Mouse (Mus musculus) lung, embryonic 14.5 days (tissue): Measurements from ENCODE around the gene Cdkn2b. TPM values are rescaled to one million over a fixed set of nuclear protein-coding genes. Genes with fewer than 3 reads are reported as not detected.

ENCODE experiments used
- ATAC-seq: fragments of 200-750 bp; cut with Nextera tagmentation; 2 replicates; pipeline ENCODE4 v1.8.0; 2017; ENCODE audit warnings: mild to moderate bottlenecking, moderate TSS enrichment, moderate library complexity; ENCODE audit not compliant: insufficient read depth
- DNase-seq: peaks from one replicate; pipeline ENCODE4 v3.0.0-alpha.2; 2015
- H3K27ac ChIP-seq: fragments of 300-500 bp; sonication (generic); 2 replicates; pipeline ENCODE4 v1.5.1; 2014; ENCODE audit warnings: low read depth, mild to moderate bottlenecking, moderate library complexity
- H3K27me3 ChIP-seq: fragments of 300-500 bp; sonication (generic); 2 replicates; pipeline ENCODE4 v1.6.1; 2014; ENCODE audit warnings: low read length, control low read depth; ENCODE audit not compliant: insufficient read depth
- H3K36me3 ChIP-seq: fragments of 300-500 bp; sonication (generic); 2 replicates; pipeline ENCODE4 v1.6.1; 2014; ENCODE audit warnings: control low read depth; ENCODE audit not compliant: insufficient read depth
- H3K4me1 ChIP-seq: fragments of 300-500 bp; sonication (generic); 2 replicates; pipeline ENCODE4 v1.6.1; 2014; ENCODE audit warnings: antibody characterized with exemption, control low read depth; ENCODE audit not compliant: insufficient read depth
- H3K4me2 ChIP-seq: fragments of 300-500 bp; sonication (generic); 2 replicates; pipeline ENCODE4 v1.6.1; 2014; ENCODE audit warnings: mild to moderate bottlenecking
- H3K4me3 ChIP-seq: fragments of 300-500 bp; sonication (generic); 2 replicates; pipeline ENCODE4 v1.5.1; 2014; ENCODE audit warnings: low read depth, low read length
- H3K9ac ChIP-seq: fragments of 300-500 bp; sonication (generic); 2 replicates; pipeline ENCODE4 v1.6.1; 2014
- H3K9me3 ChIP-seq: fragments of 300-500 bp; sonication (generic); 2 replicates; pipeline ENCODE4 v1.6.1; 2016; ENCODE audit warnings: low read depth, low read length, control low read depth
- CTCF ChIP-seq: IDR thresholded peaks from 2 replicates; pipeline ENCODE4 v1.5.1; 2016; ENCODE audit warnings: antibody characterized with exemption, low read depth
- WGBS: fragments of 180-500 bp; shearing (Covaris S2); extraction: QIAGEN DNeasy Blood & Tissue Kit; methylation state at CpG from one replicate; pipeline ENCODE4 v1.1.7; 2014; 5-methylcytosine and 5-hydroxymethylcytosine counted together
- polyA plus RNA-seq: library from polyadenylated mRNA; unstranded; fragments of >200 nt; fragmentation: Nextera tagmentation; extraction: Ambion mirVana; gene quantifications from 2 replicates; pipeline ENCODE4 v1.2.1, GENCODE M21; 2014

Gene Cdkn2b
- polyA plus RNA-seq, 1 experiment from 2014 or later, result 1.5 TPM

DNA sequence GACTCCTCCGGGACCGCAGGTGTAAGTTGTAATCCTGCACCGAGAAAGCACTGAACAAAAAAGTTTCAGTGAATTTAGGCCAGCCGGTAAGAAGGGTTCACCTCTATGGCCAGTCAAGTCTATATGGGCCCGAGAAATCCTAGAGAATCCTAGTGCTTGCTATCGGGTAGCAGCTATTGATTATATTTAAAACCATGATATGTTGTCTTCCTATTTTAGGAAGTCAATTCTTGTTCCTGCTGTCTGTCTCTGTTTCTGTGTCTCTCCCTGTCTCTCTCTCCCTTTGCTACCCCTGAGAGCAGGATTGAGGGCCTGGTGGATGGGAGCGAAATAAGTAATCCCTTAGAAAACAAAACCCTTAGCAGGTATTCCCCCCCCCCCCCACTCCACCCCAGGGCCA lies 17.3 kb downstream of the Cdkn2b start:
- no peak for TF ChIP-seq CTCF
- Histone ChIP-seq H3K27ac (no peak overlapping the region), H3K4me3 (no peak overlapping the region), H3K9ac (no peak overlapping the region), H3K9me3 (no peaks in the 10 kb centered on the region), H3K4me2 (no peak overlapping the region), H3K4me1 (no peaks in the 10 kb centered on the region), H3K27me3 (peaks cover 96% of the 10 kb centered on the region), H3K36me3 (no peaks in the 10 kb centered on the region)
- DNase-seq, result no peak
- no peak for ATAC-seq
- WGBS, result 7% methylated on average over 7 of the region's 7 CpGs

DNA sequence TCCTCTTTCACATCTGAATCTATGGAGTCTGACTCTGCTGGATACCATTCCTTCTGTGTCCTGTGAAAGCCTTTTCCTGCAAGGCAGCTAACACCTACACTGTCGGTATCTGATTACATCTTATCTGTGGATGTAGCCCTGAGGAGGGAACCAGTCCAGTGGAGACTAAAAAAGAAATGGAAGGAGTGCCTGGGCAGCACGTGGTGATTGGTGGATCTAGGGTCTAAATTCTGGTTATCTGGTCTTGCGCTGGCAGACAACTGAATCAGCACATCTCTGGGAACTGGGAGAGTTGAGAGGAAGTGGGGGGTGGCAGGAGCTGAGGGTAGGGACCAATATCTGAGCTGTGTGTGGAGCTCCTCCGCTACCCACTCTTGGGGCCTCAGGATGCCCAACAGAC lies 21.8 kb downstream of the Cdkn2b start:
- no peak for DNase-seq
- TF ChIP-seq CTCF, result no peak
- Histone ChIP-seq H3K36me3 (no peaks in the 10 kb centered on the region), H3K27me3 (peaks cover 80% of the 10 kb centered on the region), H3K4me1 (no peaks in the 10 kb centered on the region), H3K9me3 (no peaks in the 10 kb centered on the region), H3K4me2 (no peak overlapping the region), H3K9ac (no peak overlapping the region), H3K4me3 (no peak overlapping the region), H3K27ac (no peak overlapping the region)
- ATAC-seq, result no peak
- 1% methylated on average over 4 of the region's 4 CpGs for WGBS

DNA sequence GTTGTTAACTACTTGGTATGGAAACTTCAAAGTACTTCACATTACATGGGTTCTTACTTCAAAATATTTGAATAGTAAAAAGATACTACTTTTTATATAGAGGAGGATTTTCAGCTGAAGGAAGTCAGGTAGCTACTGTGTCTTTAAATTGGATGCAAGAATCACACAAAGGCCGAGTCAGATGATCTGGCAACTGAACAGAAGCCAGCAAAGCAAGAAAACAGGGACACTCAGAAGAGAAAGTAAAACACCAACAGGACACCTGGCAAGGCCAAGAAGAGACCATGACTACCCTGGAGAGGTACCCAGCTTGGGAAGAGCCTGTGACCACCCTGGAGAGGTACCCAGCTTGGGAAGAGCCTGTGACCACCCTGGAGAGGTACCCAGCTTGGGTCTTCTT lies 24.3 kb downstream of the Cdkn2b start:
- no peak overlapping the region for H3K9ac ChIP-seq
- DNase-seq (no peak), ATAC-seq (no peak)
- no peak overlapping the region for H3K4me2 ChIP-seq
- H3K4me3 ChIP-seq, result no peak overlapping the region
- H3K27me3 ChIP-seq, result peaks cover 78% of the 10 kb centered on the region
- H3K9me3 ChIP-seq, result no peaks in the 10 kb centered on the region
- 3% methylated on average over 1 of the region's 1 CpGs for WGBS
- TF ChIP-seq CTCF, result no peak
- H3K36me3 ChIP-seq, result no peaks in the 10 kb centered on the region
- no peaks in the 10 kb centered on the region for H3K4me1 ChIP-seq
- no peak overlapping the region for H3K27ac ChIP-seq

DNA sequence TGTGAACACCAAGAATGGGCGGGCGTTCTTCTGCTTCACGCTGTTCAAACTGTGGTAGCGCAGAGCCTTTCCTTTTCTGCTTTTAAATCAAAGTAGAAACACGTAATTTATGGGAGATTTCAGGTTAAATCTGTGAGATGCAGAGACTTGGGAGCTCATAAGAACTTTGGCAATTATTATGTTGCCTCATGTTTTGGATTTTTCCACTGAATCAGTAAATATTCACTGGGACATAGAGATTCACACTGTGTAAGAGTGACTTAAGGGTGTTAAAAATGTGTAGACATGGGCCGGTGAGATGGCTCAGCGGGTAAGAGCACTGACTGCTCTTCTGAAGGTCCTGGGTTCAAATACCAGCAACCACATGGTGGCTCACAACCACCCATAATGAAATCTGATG lies 25.2 kb downstream of the Cdkn2b start:
- peaks cover 76% of the 10 kb centered on the region for H3K27me3 ChIP-seq
- no peaks in the 10 kb centered on the region for H3K36me3 ChIP-seq
- ATAC-seq (no peak), DNase-seq (no peak)
- H3K9me3 ChIP-seq, result no peaks in the 10 kb centered on the region
- H3K9ac ChIP-seq, result no peak overlapping the region
- no peak overlapping the region for H3K27ac ChIP-seq
- 27% methylated on average over 7 of the region's 7 CpGs for WGBS
- H3K4me2 ChIP-seq, result no peak overlapping the region
- TF ChIP-seq CTCF, result no peak
- H3K4me1 ChIP-seq, result no peaks in the 10 kb centered on the region
- H3K4me3 ChIP-seq, result no peak overlapping the region

DNA sequence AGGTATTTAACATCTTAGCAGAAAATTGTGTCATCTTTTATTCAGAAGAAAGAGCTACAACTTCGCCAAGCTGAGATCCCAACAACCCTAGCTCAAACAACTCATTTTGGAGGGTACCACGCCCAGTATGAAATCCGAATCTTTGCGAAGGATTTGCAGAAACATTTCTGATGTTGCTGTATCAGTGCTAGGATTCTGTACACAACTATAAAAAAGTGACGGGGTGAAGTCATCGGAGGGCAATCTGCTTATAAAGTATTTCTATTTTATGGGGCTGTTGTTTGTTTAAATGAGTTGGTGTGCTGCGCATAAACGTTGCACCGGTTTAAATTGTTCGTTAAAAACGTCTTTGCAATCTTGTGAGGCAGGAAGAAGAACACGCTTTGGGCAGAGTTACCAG lies 28.2 kb downstream of the Cdkn2b start:
- Histone ChIP-seq H3K27ac (no peak overlapping the region), H3K4me2 (no peak overlapping the region), H3K4me3 (no peak overlapping the region), H3K9me3 (no peaks in the 10 kb centered on the region), H3K9ac (no peak overlapping the region), H3K4me1 (no peaks in the 10 kb centered on the region), H3K36me3 (no peaks in the 10 kb centered on the region), H3K27me3 (peaks cover 75% of the 10 kb centered on the region)
- no peak for ATAC-seq
- no peak for TF ChIP-seq CTCF
- WGBS, result 1% methylated on average over 12 of the region's 12 CpGs
- DNase-seq, result no peak

DNA sequence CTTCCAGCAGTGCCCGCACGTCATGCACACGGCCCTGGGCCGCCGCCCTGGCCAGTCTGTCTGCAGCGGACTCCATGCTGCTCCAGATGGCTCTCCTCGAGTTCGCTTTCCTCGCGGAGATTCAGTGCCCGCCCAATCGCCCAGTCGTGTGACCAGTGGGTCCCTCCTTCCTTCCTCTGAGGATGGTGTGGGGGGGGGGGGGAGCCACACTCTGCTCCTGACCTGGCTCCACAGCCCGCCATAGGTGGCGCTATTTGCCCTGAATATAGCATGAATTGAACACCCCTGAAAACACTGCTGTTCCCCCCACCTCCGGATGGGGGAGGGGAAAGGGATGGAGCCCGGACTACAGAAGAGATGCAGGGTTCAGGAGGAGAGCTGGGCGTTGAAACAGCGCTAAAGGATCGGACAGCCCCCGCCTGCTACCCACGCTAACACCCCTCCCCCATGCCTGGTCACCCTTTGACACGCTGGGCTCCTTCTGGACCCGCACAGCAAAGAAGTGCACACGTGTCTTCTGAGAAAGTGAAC lies 28.7 kb downstream of the Cdkn2b start:
- 2% methylated on average over 25 of the region's 25 CpGs for WGBS
- H3K27ac ChIP-seq, result no peak overlapping the region
- no peak overlapping the region for H3K9ac ChIP-seq
- DNase-seq, result peak; percentile 49
- H3K4me2 ChIP-seq, result peak overlapping the region; percentile 23; the same call in 1 of the 2 replicates
- no peaks in the 10 kb centered on the region for H3K36me3 ChIP-seq
- no peaks in the 10 kb centered on the region for H3K4me1 ChIP-seq
- H3K4me3 ChIP-seq, result no peak overlapping the region
- ATAC-seq, result peak; percentile 87
- H3K9me3 ChIP-seq, result no peaks in the 10 kb centered on the region
- H3K27me3 ChIP-seq, result peaks cover 76% of the 10 kb centered on the region
- 0 out of 2 replicates have a peak, but pooled peaks have one; percentile 27 for TF ChIP-seq CTCF

DNA sequence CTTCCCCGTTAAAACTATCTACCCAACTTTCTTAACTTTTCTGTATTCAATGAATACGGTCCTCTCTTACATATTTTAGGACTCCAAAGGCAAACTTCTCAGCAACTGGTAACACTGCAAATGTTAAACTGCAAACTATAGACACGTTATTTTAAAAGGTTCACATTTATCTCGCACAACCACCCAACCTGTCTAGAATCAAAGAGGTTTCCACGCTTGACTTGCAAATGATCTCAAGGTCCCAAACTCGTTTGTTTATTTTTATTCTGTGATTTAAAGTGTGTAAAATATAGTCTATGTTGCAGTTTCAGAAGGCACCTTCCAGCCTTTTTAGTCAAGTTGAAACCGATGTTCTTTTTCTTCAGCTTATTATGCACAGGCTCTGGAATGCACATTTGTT lies 29.6 kb downstream of the Cdkn2b start:
- Histone ChIP-seq H3K36me3 (no peaks in the 10 kb centered on the region), H3K9ac (no peak overlapping the region), H3K27ac (no peak overlapping the region), H3K27me3 (peaks cover 80% of the 10 kb centered on the region), H3K4me3 (no peak overlapping the region), H3K4me2 (no peak overlapping the region), H3K4me1 (no peaks in the 10 kb centered on the region), H3K9me3 (no peaks in the 10 kb centered on the region)
- ATAC-seq, result no peak
- WGBS, result 3% methylated on average over 7 of the region's 7 CpGs
- DNase-seq, result no peak
- no peak for TF ChIP-seq CTCF

DNA sequence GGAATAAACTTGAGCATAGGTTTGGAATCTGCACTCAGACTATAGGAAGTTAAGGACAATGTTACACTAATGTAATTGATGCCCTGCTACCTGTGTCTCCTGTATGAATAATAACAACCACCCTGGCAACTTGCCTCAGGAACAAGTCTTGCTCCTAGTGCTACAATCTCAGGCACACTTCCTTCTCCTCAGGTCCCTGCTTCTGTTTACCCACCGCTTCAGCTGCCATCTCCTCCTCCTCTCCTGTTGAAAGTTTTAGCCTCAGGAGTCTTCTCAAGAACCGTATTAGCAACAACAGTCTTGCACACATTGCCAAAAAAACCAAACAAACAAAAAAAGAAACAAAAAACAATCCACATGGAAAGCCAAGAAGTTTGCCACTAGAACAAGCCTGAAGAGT lies 31.2 kb downstream of the Cdkn2b start:
- Histone ChIP-seq H3K27ac (no peak overlapping the region), H3K4me2 (no peak overlapping the region), H3K27me3 (peaks cover 88% of the 10 kb centered on the region), H3K4me3 (no peak overlapping the region), H3K36me3 (no peaks in the 10 kb centered on the region), H3K9me3 (no peaks in the 10 kb centered on the region), H3K9ac (no peak overlapping the region), H3K4me1 (no peaks in the 10 kb centered on the region)
- no peak for DNase-seq
- WGBS, result 2% methylated on average over 2 of the region's 2 CpGs
- no peak for TF ChIP-seq CTCF
- ATAC-seq, result no peak
